Mouse (Mus musculus) brain, embryonic 18.5 days (tissue): Measurements from ENCODE around the gene Cenpm.

Source experiments
- DNase-seq: peaks from one replicate; pipeline ENCODE4 v3.0.0-alpha.2; 2012; ENCODE audit warnings: low read depth, low spot score

The Cenpm gene

GRCm38 (mm10) chr15:82243742-82244114 lies 820 bp downstream of the Cenpm start:
- no peak for DNase-seq

- no peak for DNase-seq
Observed at GRCm38 (mm10) chr15:82243311-82243710, 1.2 kb downstream of the Cenpm start.

- DNase-seq = no peak
Observed at GRCm38 (mm10) chr15:82236565-82236964, 8.0 kb downstream of the Cenpm start.

- DNase-seq = no peak
Observed at GRCm38 (mm10) chr15:82235661-82236060, 8.9 kb downstream of the Cenpm start.

- DNase-seq = no peak
Observed at GRCm38 (mm10) chr15:82232651-82233050, 11.9 kb downstream of the Cenpm start.

- DNase-seq = no peak
Observed at GRCm38 (mm10) chr15:82231591-82232378, 12.8 kb downstream of the Cenpm start.

GRCm38 (mm10) chr15:82231100-82231499 lies 13.4 kb downstream of the Cenpm start:
- DNase-seq = no peak

- DNase-seq = no peak
Observed at GRCm38 (mm10) chr15:82230098-82230611, 14.4 kb downstream of the Cenpm start.

GRCm38 (mm10) chr15:82229542-82230045 lies 15.0 kb downstream of the Cenpm start:
- no peak for DNase-seq

GRCm38 (mm10) chr15:82225769-82226168 lies 18.8 kb downstream of the Cenpm start:
- no peak for DNase-seq

GRCm38 (mm10) chr15:82224602-82225215 lies 19.8 kb downstream of the Cenpm start:
- no peak for DNase-seq

GRCm38 (mm10) chr15:82223657-82224601 lies 20.6 kb downstream of the Cenpm start, which contains the start of gene Tnfrsf13c:
Gene Tnfrsf13c (minus strand): TSS chr15:82224369.
- no peak for DNase-seq

- no peak for DNase-seq
Observed at GRCm38 (mm10) chr15:82223251-82223650, 21.3 kb downstream of the Cenpm start.

GRCm38 (mm10) chr15:82221104-82221860 lies 23.3 kb downstream of the Cenpm start:
- no peak for DNase-seq

- DNase-seq = no peak
Observed at GRCm38 (mm10) chr15:82220003-82220675, 24.4 kb downstream of the Cenpm start.

- DNase-seq = no peak
Observed at GRCm38 (mm10) chr15:82218778-82219666, 25.5 kb downstream of the Cenpm start.

GRCm38 (mm10) chr15:82217980-82218379 lies 26.6 kb downstream of the Cenpm start:
- no peak for DNase-seq

- DNase-seq = no peak
Observed at GRCm38 (mm10) chr15:82217039-82217438, 27.5 kb downstream of the Cenpm start.

- DNase-seq = no peak
Observed at GRCm38 (mm10) chr15:82216142-82216827, 28.3 kb downstream of the Cenpm start.
